Mouse (Mus musculus) neural tube, embryonic 15.5 days (tissue): ENCODE measurements around the gene Gstt3. TPM values are rescaled to one million over a fixed set of nuclear protein-coding genes. Genes with fewer than 3 reads are reported as not detected.
A peak's percentile ranks its signal among the peaks of the same experiment; 100 is the strongest.

Source experiments
- ATAC-seq: fragments of 200-750 bp; cut with Nextera tagmentation; 2 replicates; pipeline ENCODE4 v1.8.0; 2017; ENCODE audit warnings: mild to moderate bottlenecking, moderate TSS enrichment, moderate library complexity; ENCODE audit not compliant: low FRiP score
- H3K27ac ChIP-seq: fragments of 300-500 bp; sonication (generic); replicated peaks from 2 replicates; pipeline ENCODE4 v1.5.1; 2015; ENCODE audit warnings: mild to moderate bottlenecking, inconsistent platforms
- H3K27me3 ChIP-seq: fragments of 300-500 bp; sonication (generic); replicated peaks from 2 replicates; pipeline ENCODE4 v1.6.1; 2015; ENCODE audit warnings: inconsistent platforms
- H3K36me3 ChIP-seq: fragments of 300-500 bp; sonication (generic); 2 replicates; pipeline ENCODE4 v1.6.1; 2015; ENCODE audit warnings: inconsistent platforms
- H3K4me1 ChIP-seq: fragments of 300-500 bp; sonication (generic); 2 replicates; pipeline ENCODE4 v1.6.1; 2015; ENCODE audit warnings: inconsistent platforms
- H3K4me2 ChIP-seq: fragments of 300-500 bp; sonication (generic); 2 replicates; pipeline ENCODE4 v1.6.1; 2015; ENCODE audit warnings: inconsistent platforms, mild to moderate bottlenecking, moderate library complexity
- H3K4me3 ChIP-seq: fragments of 300-500 bp; sonication (generic); replicated peaks from 2 replicates; pipeline ENCODE4 v1.5.1; 2015; ENCODE audit warnings: mild to moderate bottlenecking, inconsistent platforms
- H3K9ac ChIP-seq: fragments of 300-500 bp; sonication (generic); replicated peaks from 2 replicates; pipeline ENCODE4 v1.6.1; 2015; ENCODE audit warnings: mild to moderate bottlenecking, inconsistent platforms
- H3K9me3 ChIP-seq: fragments of 300-500 bp; sonication (generic); replicated peaks from 2 replicates; pipeline ENCODE4 v1.6.1; 2016; ENCODE audit warnings: inconsistent platforms
- WGBS: fragments of 180-500 bp; shearing (Covaris S2); methylation state at CpG from one replicate; pipeline ENCODE4 v1.1.7; 2015; ENCODE audit warnings: mixed read lengths; 5-methylcytosine and 5-hydroxymethylcytosine counted together
- polyA plus RNA-seq: library from polyadenylated mRNA; unstranded; fragments of >200 nt; fragmentation: Nextera tagmentation; extraction: Ambion mirVana; gene quantifications from 2 replicates; pipeline ENCODE4 v1.2.1, GENCODE M21; 2015

Gene Gstt3
- polyA plus RNA-seq, 1 experiment from 2014 or later = 1.3 TPM

- Histone ChIP-seq H3K9ac (peak within 1 kb of the TSS; percentile 42), H3K36me3 (no peaks in the 10 kb centered on the region), H3K9me3 (no peaks in the 10 kb centered on the region), H3K4me3 (peak within 1 kb of the TSS; percentile 42), H3K4me1 (peaks cover 27% of the 10 kb centered on the region), H3K27me3 (peaks cover 10% of the 10 kb centered on the region; the same call in 1 of the 2 replicates), H3K27ac (no peak within 1 kb of the TSS), H3K4me2 (peak within 1 kb of the TSS; percentile 79)
- peak; percentile 50; the same call in 1 of the 2 replicates for ATAC-seq
- 2% methylated on average over 18 of the region's 18 CpGs for WGBS
Measured at GRCm38 (mm10) chr10:75798176-75798696, 17.0 kb upstream of the Gstt3 start, which contains the start of gene Gstt1. Gstt1 (minus strand) TSS chr10:75798584.

GRCm38 (mm10) chr10:75797619-75798175 is 16.5 kb upstream of the Gstt3 start:
- peak overlapping the region; percentile 42 for H3K9ac ChIP-seq
- ATAC-seq = peak; percentile 53; the same call in 1 of the 2 replicates
- 2% methylated on average over 12 of the region's 12 CpGs for WGBS

GRCm38 (mm10) chr10:75796731-75797516 is 15.7 kb upstream of the Gstt3 start:
- Histone ChIP-seq H3K27me3 (peaks cover 10% of the 10 kb centered on the region; the same call in 1 of the 2 replicates), H3K9me3 (no peaks in the 10 kb centered on the region), H3K4me3 (peak overlapping the region; percentile 42; the same call in 1 of the 2 replicates), H3K4me2 (peak overlapping the region; percentile 79), H3K27ac (no peak overlapping the region), H3K4me1 (peaks cover 27% of the 10 kb centered on the region), H3K9ac (no peak overlapping the region), H3K36me3 (no peaks in the 10 kb centered on the region)
- 50% methylated on average over 11 of the region's 11 CpGs for WGBS
- ATAC-seq = no peak

More at GRCm38 (mm10) chr10:75797619-75798175, 16.5 kb upstream of the Gstt3 start:
- Histone ChIP-seq H3K27me3 (peaks cover 10% of the 10 kb centered on the region; the same call in 1 of the 2 replicates), H3K4me1 (peaks cover 27% of the 10 kb centered on the region), H3K4me2 (peak overlapping the region; percentile 79), H3K4me3 (peak overlapping the region; percentile 42), H3K36me3 (no peaks in the 10 kb centered on the region), H3K27ac (no peak overlapping the region), H3K9me3 (no peaks in the 10 kb centered on the region)

- 41% methylated on average over 3 of the region's 3 CpGs for WGBS
Measured at GRCm38 (mm10) chr10:75794880-75795279, 13.7 kb upstream of the Gstt3 start.

GRCm38 (mm10) chr10:75790773-75791172 is 9.6 kb upstream of the Gstt3 start:
- no peak for ATAC-seq
- Histone ChIP-seq H3K9me3 (no peaks in the 10 kb centered on the region), H3K4me2 (no peak overlapping the region), H3K4me1 (peaks cover 9% of the 10 kb centered on the region; the same call in 1 of the 2 replicates), H3K27ac (no peak overlapping the region), H3K36me3 (no peaks in the 10 kb centered on the region), H3K4me3 (no peak overlapping the region), H3K27me3 (no peaks in the 10 kb centered on the region), H3K9ac (no peak overlapping the region)
- WGBS = 21% methylated on average over 7 of the region's 7 CpGs

More at GRCm38 (mm10) chr10:75794880-75795279, 13.7 kb upstream of the Gstt3 start:
- Histone ChIP-seq H3K4me1 (peaks cover 27% of the 10 kb centered on the region), H3K4me3 (no peak overlapping the region), H3K4me2 (no peak overlapping the region), H3K9ac (no peak overlapping the region), H3K9me3 (no peaks in the 10 kb centered on the region), H3K27me3 (peaks cover 10% of the 10 kb centered on the region; the same call in 1 of the 2 replicates), H3K36me3 (no peaks in the 10 kb centered on the region), H3K27ac (no peak overlapping the region)
- no peak for ATAC-seq

- WGBS = 91% methylated on average over 5 of the region's 5 CpGs
- H3K4me3 ChIP-seq = no peak overlapping the region
- H3K9me3 ChIP-seq = no peaks in the 10 kb centered on the region
- H3K27me3 ChIP-seq = no peaks in the 10 kb centered on the region
- H3K36me3 ChIP-seq = no peaks in the 10 kb centered on the region
- H3K27ac ChIP-seq = no peak overlapping the region
- no peak overlapping the region for H3K9ac ChIP-seq
- peaks cover 5% of the 10 kb centered on the region; the same call in 1 of the 2 replicates for H3K4me1 ChIP-seq
- ATAC-seq = no peak
- H3K4me2 ChIP-seq = no peak overlapping the region
Measured at GRCm38 (mm10) chr10:75789841-75790240, 8.6 kb upstream of the Gstt3 start.

GRCm38 (mm10) chr10:75789081-75789735 is 8.0 kb upstream of the Gstt3 start:
- Histone ChIP-seq H3K27me3 (peaks cover under 1% of the 10 kb centered on the region; the same call in 1 of the 2 replicates), H3K4me3 (no peak overlapping the region), H3K9ac (no peak overlapping the region), H3K9me3 (no peaks in the 10 kb centered on the region), H3K4me2 (no peak overlapping the region), H3K27ac (no peak overlapping the region), H3K36me3 (no peaks in the 10 kb centered on the region), H3K4me1 (no peaks in the 10 kb centered on the region)
- WGBS = 77% methylated on average over 6 of the region's 6 CpGs
- no peak for ATAC-seq

- H3K36me3 ChIP-seq = no peaks in the 10 kb centered on the region
- H3K9me3 ChIP-seq = no peaks in the 10 kb centered on the region
- no peak overlapping the region for H3K27ac ChIP-seq
- no peak overlapping the region for H3K4me2 ChIP-seq
- no peak overlapping the region for H3K9ac ChIP-seq
- ATAC-seq = no peak
- 95% methylated on average over 8 of the region's 8 CpGs for WGBS
- H3K4me3 ChIP-seq = no peak overlapping the region
- H3K27me3 ChIP-seq = peaks cover 6% of the 10 kb centered on the region; the same call in 1 of the 2 replicates
- H3K4me1 ChIP-seq = no peaks in the 10 kb centered on the region
Measured at GRCm38 (mm10) chr10:75788277-75788676, 7.1 kb upstream of the Gstt3 start.

- Histone ChIP-seq H3K36me3 (no peaks in the 10 kb centered on the region), H3K4me2 (no peak overlapping the region), H3K9ac (no peak overlapping the region), H3K9me3 (no peaks in the 10 kb centered on the region), H3K27me3 (peaks cover 26% of the 10 kb centered on the region), H3K4me1 (peaks cover 8% of the 10 kb centered on the region), H3K4me3 (no peak overlapping the region), H3K27ac (no peak overlapping the region)
- WGBS = 92% methylated on average over 1 of the region's 1 CpGs
- no peak for ATAC-seq
Measured at GRCm38 (mm10) chr10:75785442-75785841, 4.2 kb upstream of the Gstt3 start.

GRCm38 (mm10) chr10:75779206-75780174 is 1.7 kb downstream of the Gstt3 start:
- Histone ChIP-seq H3K27ac (no peak overlapping the region), H3K27me3 (peaks cover 62% of the 10 kb centered on the region), H3K4me1 (peaks cover 10% of the 10 kb centered on the region), H3K9me3 (no peaks in the 10 kb centered on the region), H3K4me3 (no peak overlapping the region), H3K36me3 (no peaks in the 10 kb centered on the region), H3K4me2 (no peak overlapping the region), H3K9ac (no peak overlapping the region)
- no peak for ATAC-seq
- WGBS = 38% methylated on average over 15 of the region's 15 CpGs
